Mouse (Mus musculus) stomach, postnatal 0 days (tissue): ENCODE measurements around the gene Prmt1.

Experiments
- CTCF ChIP-seq: IDR thresholded peaks from 2 replicates; pipeline ENCODE4 v1.5.1; 2016; ENCODE audit warnings: antibody characterized with exemption, low read depth, mild to moderate bottlenecking, moderate library complexity
- EP300 ChIP-seq: optimal IDR thresholded peaks from 2 replicates; pipeline ENCODE3; 2016; ENCODE audit warnings: antibody characterized with exemption

DNA sequence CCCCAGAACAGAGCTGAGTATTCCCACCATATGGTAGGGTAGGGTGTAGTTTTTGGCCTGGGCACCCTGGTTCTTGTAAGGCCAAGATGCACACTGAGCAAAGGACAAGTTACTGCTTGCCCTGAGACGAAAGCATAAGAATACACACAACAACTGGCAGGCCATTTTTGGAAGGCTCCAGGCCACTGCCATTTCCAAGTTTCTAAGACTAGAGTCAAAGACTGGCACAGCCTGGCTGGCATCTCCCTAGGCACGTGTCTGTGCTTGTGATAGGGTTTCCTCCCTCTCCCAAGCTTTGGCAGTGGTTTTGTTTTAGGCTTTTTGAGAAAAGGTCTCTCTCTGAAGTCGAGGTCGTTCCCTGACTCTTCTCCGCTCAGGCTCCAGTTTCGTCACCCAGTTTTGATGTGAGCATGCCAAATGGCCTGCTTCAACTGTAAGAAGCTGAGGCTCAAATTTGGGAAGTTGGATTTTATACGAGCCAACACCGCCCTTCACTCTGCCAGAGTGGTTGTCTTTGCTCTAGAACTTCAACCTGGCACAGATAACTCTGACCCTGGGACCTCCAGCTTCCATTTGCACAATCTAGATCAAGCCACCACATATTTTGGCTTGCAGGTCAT lies 39.3 kb upstream of the Prmt1 start:
- TF ChIP-seq CTCF = no peak
- no peak for TF ChIP-seq EP300
